Mouse (Mus musculus): ENCODE data around the gene Fahd2a. TPM values are rescaled to one million over a fixed set of nuclear protein-coding genes. Genes with fewer than 3 reads are reported as not detected.

The Fahd2a gene
- polyA plus RNA-seq, 1 experiment = 8.2 TPM

DNA sequence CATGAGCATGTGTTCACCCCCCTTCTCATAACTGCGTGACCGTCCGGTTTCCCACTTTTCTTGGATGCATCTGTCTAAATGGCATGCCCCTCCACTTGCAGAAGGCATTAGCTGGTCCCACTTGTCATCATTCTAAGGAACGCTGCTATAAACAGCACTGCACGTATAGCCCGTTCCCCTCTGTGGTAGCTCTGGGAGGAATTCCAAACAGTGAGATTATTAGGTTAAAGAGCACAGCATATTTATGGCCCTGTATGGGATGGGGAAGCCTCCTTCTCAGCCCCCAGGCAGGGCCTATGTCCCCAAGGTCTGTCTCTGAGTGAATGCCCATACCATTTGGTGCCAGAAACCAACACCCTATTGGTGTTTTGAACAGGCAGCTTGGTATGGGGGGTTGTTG, 33.2 kb downstream of the Fahd2a start:
- WGBS = 70% methylated on average over 6 of the region's 6 CpGs
- H3K27ac ChIP-seq (ENCODE audit: insufficient read depth, low read depth, low read length) = no peak overlapping the region
- H3K4me1 ChIP-seq (ENCODE audit: control insufficient read depth, insufficient read depth, insufficient read length, low read length) = no peaks in the 10 kb centered on the region
- TF ChIP-seq POLR2A (IDR thresholded peaks at IDR 0.05; ENCODE audit: low read depth, low read length) = no peak
- TF ChIP-seq CTCF (IDR thresholded peaks at IDR 0.05; ENCODE audit: extremely low read depth, insufficient read length, insufficient replicate concordance, low read depth, low read length) = no peak
- H3K4me3 ChIP-seq (ENCODE audit: low read depth, low read length) = no peak overlapping the region
- H3K27me3 ChIP-seq (ENCODE audit: control insufficient read depth, insufficient read depth, low read length) = no peaks in the 10 kb centered on the region
- H3K36me3 ChIP-seq (ENCODE audit: control insufficient read depth, insufficient read depth, low read length) = no peaks in the 10 kb centered on the region

DNA sequence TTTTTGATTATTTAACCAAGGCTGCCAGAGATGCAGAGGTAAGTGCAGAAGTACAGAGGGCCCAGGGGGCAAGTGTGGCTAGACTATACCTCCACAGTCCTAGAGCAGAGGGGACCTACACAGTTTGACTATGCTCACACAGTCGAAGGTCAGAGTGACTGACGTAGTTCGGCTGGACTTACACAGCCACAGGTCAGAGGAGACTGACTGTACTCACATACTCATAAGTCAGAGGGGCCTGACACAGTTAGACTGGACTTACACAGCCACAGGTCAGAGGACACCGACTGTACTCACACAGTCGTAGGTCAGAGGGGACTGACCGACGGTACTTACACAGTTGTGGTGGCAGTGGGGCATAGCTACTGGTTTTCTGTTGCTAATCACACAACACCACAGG, 45.6 kb downstream of the Fahd2a start:
- H3K36me3 ChIP-seq (ENCODE audit: control insufficient read depth, insufficient read depth, low read length) = no peaks in the 10 kb centered on the region
- 87% methylated on average over 7 of the region's 7 CpGs for WGBS

DNA sequence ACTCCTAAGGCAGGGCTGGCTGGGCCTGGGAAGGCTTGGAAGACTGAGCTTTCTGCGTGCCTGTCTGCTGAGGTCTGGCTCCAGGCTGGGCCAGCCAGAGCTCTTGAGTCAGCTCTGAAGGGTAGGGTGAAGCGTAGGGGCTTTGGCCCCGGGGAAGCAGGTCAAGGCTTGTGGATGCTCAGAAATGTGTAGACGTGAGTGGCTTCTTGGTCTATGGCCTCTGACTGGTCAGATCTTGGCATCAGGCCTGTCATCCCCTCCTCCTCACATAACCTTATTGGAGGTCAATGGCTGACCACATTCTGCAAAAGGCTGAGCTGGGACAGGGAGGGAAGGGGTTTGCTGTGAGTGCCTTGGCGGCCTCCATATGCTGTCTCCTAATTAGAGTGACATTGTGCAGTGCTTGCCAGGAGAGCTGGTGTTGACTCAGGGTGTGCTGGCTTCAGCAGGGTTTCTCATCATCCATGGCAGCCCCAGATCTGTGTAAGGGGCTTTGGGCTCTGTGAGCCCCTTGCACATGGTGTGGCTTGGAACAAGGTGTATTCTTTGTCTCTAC, 49.7 kb downstream of the Fahd2a start:
- Histone ChIP-seq H3K27me3 (ENCODE audit: control insufficient read depth, insufficient read depth, low read length) (no peaks in the 10 kb centered on the region), H3K4me1 (ENCODE audit: control insufficient read depth, insufficient read depth, insufficient read length, low read length) (no peaks in the 10 kb centered on the region), H3K36me3 (ENCODE audit: control insufficient read depth, insufficient read depth, low read length) (no peaks in the 10 kb centered on the region), H3K4me3 (ENCODE audit: low read depth, low read length) (no peak overlapping the region), H3K27ac (ENCODE audit: insufficient read depth, low read depth, low read length) (no peak overlapping the region)
- TF ChIP-seq POLR2A (IDR thresholded peaks at IDR 0.05; ENCODE audit: low read depth, low read length) (no peak), CTCF (IDR thresholded peaks at IDR 0.05; ENCODE audit: extremely low read depth, insufficient read length, insufficient replicate concordance, low read depth, low read length) (no peak)
- WGBS = 82% methylated on average over 5 of the region's 5 CpGs

More for the DNA sequence above, 45.6 kb downstream of the Fahd2a start:
- Histone ChIP-seq H3K27ac (ENCODE audit: insufficient read depth, low read depth, low read length) (no peak overlapping the region), H3K4me3 (ENCODE audit: low read depth, low read length) (no peak overlapping the region), H3K4me1 (ENCODE audit: control insufficient read depth, insufficient read depth, insufficient read length, low read length) (no peaks in the 10 kb centered on the region), H3K27me3 (ENCODE audit: control insufficient read depth, insufficient read depth, low read length) (no peaks in the 10 kb centered on the region)
- TF ChIP-seq POLR2A (IDR thresholded peaks at IDR 0.05; ENCODE audit: low read depth, low read length) (no peak), CTCF (IDR thresholded peaks at IDR 0.05; ENCODE audit: extremely low read depth, insufficient read length, insufficient replicate concordance, low read depth, low read length) (no peak)

DNA sequence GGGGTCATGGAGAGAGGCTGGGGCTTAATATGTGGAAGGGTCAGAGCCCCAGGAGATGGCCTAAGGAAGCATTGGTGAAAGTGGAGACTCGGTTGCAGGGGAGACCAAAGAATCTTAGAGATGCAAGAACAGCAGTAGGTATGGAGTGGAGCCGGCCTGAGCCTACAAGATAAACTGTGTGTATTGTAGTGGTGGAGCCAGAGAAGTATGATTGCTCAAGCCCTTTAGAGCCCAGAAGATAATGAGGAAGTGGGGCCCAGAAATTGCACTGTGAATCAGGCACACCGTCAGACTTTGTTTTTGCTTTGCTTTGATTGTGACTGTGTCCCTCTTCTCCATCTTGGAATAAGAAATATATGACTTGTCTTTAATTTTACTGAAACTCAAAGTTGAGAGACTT, 53.0 kb downstream of the Fahd2a start:
- Histone ChIP-seq H3K36me3 (ENCODE audit: control insufficient read depth, insufficient read depth, low read length) (no peaks in the 10 kb centered on the region), H3K4me3 (ENCODE audit: low read depth, low read length) (no peak overlapping the region), H3K27me3 (ENCODE audit: control insufficient read depth, insufficient read depth, low read length) (no peaks in the 10 kb centered on the region), H3K27ac (ENCODE audit: insufficient read depth, low read depth, low read length) (no peak overlapping the region), H3K4me1 (ENCODE audit: control insufficient read depth, insufficient read depth, insufficient read length, low read length) (no peaks in the 10 kb centered on the region)
- TF ChIP-seq POLR2A (IDR thresholded peaks at IDR 0.05; ENCODE audit: low read depth, low read length) (no peak), CTCF (IDR thresholded peaks at IDR 0.05; ENCODE audit: extremely low read depth, insufficient read length, insufficient replicate concordance, low read depth, low read length) (no peak)
- 30% methylated on average over 3 of the region's 3 CpGs for WGBS

DNA sequence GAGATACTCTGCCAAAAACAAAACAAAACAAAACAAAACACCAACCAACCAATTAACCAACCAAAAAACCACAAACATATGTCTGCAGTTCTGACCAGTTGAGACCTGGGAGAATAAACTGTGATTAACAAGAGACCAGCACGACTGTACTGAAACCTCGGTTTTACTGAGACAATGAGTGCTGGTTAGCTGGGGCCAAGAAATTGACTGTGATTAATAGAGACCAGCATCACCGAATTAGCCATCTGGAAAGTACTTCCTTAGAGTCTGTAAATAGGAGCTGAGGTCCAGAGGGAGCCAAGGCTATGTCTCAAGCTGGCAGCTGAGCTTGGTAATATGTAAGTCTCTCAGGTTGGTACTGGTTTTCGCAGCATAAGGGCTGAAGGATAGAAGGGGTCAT, 53.5 kb downstream of the Fahd2a start:
- Histone ChIP-seq H3K36me3 (ENCODE audit: control insufficient read depth, insufficient read depth, low read length) (no peaks in the 10 kb centered on the region), H3K4me1 (ENCODE audit: control insufficient read depth, insufficient read depth, insufficient read length, low read length) (no peaks in the 10 kb centered on the region), H3K4me3 (ENCODE audit: low read depth, low read length) (no peak overlapping the region), H3K27me3 (ENCODE audit: control insufficient read depth, insufficient read depth, low read length) (no peaks in the 10 kb centered on the region), H3K27ac (ENCODE audit: insufficient read depth, low read depth, low read length) (no peak overlapping the region)
- WGBS = 62% methylated on average over 4 of the region's 4 CpGs
- TF ChIP-seq POLR2A (IDR thresholded peaks at IDR 0.05; ENCODE audit: low read depth, low read length) (no peak), CTCF (IDR thresholded peaks at IDR 0.05; ENCODE audit: extremely low read depth, insufficient read length, insufficient replicate concordance, low read depth, low read length) (no peak)

DNA sequence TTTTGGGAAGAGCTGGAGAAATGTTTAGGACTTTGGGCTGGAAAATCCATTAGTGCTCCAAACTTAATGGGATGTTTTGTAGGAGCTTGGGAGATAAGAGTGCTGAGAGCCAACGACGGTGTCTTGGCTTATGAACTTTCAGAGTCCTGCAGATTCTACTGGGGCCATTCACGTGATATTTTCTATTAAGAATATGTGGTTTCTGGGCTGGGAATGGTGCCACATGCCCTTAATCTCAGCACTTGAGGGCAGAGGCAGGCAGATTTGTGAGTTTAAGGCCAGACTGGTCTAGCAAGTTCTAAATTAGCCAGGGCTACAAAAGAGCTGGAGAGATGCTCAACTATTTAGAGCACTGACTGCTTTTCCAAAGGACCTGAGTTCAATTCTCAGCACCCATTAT, 54.0 kb downstream of the Fahd2a start:
- H3K4me3 ChIP-seq (ENCODE audit: low read depth, low read length) = no peak overlapping the region
- H3K36me3 ChIP-seq (ENCODE audit: control insufficient read depth, insufficient read depth, low read length) = no peaks in the 10 kb centered on the region
- 53% methylated on average over 3 of the region's 3 CpGs for WGBS
- H3K4me1 ChIP-seq (ENCODE audit: control insufficient read depth, insufficient read depth, insufficient read length, low read length) = no peaks in the 10 kb centered on the region
- TF ChIP-seq CTCF (IDR thresholded peaks at IDR 0.05; ENCODE audit: extremely low read depth, insufficient read length, insufficient replicate concordance, low read depth, low read length) = no peak
- TF ChIP-seq POLR2A (IDR thresholded peaks at IDR 0.05; ENCODE audit: low read depth, low read length) = no peak
- H3K27ac ChIP-seq (ENCODE audit: insufficient read depth, low read depth, low read length) = no peak overlapping the region
- no peaks in the 10 kb centered on the region for H3K27me3 ChIP-seq (ENCODE audit: control insufficient read depth, insufficient read depth, low read length)

DNA sequence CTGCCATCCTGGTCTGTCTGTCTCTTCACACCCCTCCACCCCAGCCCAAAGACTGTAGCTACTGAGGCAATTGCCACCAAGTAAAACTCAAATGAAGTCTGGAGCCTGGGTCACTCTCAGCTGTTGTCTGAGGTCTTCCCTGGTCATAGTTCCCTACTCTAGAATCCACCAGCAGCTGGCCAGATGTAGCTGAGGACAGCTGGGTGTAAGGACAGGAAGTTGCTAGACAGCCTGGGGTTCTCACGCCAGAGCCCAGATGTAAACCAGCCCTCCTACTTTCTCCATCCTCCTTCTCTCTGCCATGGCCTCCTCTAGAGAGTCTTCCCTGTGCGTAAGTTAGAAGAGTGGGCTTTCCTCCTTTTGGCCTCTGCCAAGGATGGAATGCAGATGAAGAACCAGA, 56.8 kb downstream of the Fahd2a start:
- no peaks in the 10 kb centered on the region for H3K36me3 ChIP-seq (ENCODE audit: control insufficient read depth, insufficient read depth, low read length)
- no peak for TF ChIP-seq POLR2A (IDR thresholded peaks at IDR 0.05; ENCODE audit: low read depth, low read length)
- no peak for TF ChIP-seq CTCF (IDR thresholded peaks at IDR 0.05; ENCODE audit: extremely low read depth, insufficient read length, insufficient replicate concordance, low read depth, low read length)
- no peaks in the 10 kb centered on the region for H3K27me3 ChIP-seq (ENCODE audit: control insufficient read depth, insufficient read depth, low read length)
- H3K4me3 ChIP-seq (ENCODE audit: low read depth, low read length) = no peak overlapping the region
- no peak overlapping the region for H3K27ac ChIP-seq (ENCODE audit: insufficient read depth, low read depth, low read length)
- 72% methylated on average over 2 of the region's 2 CpGs for WGBS
- H3K4me1 ChIP-seq (ENCODE audit: control insufficient read depth, insufficient read depth, insufficient read length, low read length) = no peaks in the 10 kb centered on the region

Other genes with a start within 250 kb of the Fahd2a start
- gene 1810024B03Rik, start 236.3 kb downstream of the Fahd2a start, polyA plus RNA-seq (2012; rRNA removed) = 0.34 and 0.60 TPM in 2 replicates
- gene Snrnp200, start 236.2 kb downstream of the Fahd2a start, polyA plus RNA-seq (2012; rRNA removed) = 13.9 and 25.5 TPM in 2 replicates
- 19.2 and 35.1 TPM in 2 replicates for gene Ciao1, start 196.7 kb downstream of the Fahd2a start, polyA plus RNA-seq (2012; rRNA removed)
- 67.2 and 183 TPM in 2 replicates for gene Tmem127, start 196.7 kb downstream of the Fahd2a start, polyA plus RNA-seq (2012; rRNA removed)
- gene Stard7, start 174.3 kb downstream of the Fahd2a start, polyA plus RNA-seq (2012; rRNA removed) = 47.5 and 74.3 TPM in 2 replicates
- gene Dusp2, start 108.4 kb downstream of the Fahd2a start, polyA plus RNA-seq (2012; rRNA removed) = 5.2 and 10.2 TPM in 2 replicates
- not detected in 2 replicates for gene Astl, start 105.9 kb downstream of the Fahd2a start, polyA plus RNA-seq (2012; rRNA removed)
- gene Adra2b, start 81.4 kb downstream of the Fahd2a start, polyA plus RNA-seq (2012; rRNA removed) = 0.48 and 0.53 TPM in 2 replicates
- gene Gpat2, start 19.4 kb downstream of the Fahd2a start, polyA plus RNA-seq (2012; rRNA removed) = 0.05 TPM in 1 of 2 replicates, not detected in the other
- 0.81 and 2.4 TPM in 2 replicates for gene Kcnip3, start 77.5 kb upstream of the Fahd2a start, polyA plus RNA-seq (2012; rRNA removed)
- gene Prom2, start 96.9 kb upstream of the Fahd2a start, polyA plus RNA-seq (2012; rRNA removed) = 0.71 and 2.1 TPM in 2 replicates
- 0.62 and 0.66 TPM in 2 replicates for gene Zfp661, start 142.5 kb upstream of the Fahd2a start, polyA plus RNA-seq (2012; rRNA removed)
- 28.1 and 31.2 TPM in 2 replicates for gene Mrps5, start 142.7 kb upstream of the Fahd2a start, polyA plus RNA-seq (2012; rRNA removed)
- 0.37 and 17.1 TPM in 2 replicates for gene Mal, start 212.1 kb upstream of the Fahd2a start, polyA plus RNA-seq (2012; rRNA removed)